Mouse (Mus musculus) neural tube, embryonic 13.5 days (tissue): ENCODE results near the gene Naa80. TPM values are rescaled to one million over a fixed set of nuclear protein-coding genes. Genes with fewer than 3 reads are reported as not detected.

Experiments
- ATAC-seq: fragments of 200-750 bp; cut with Nextera tagmentation; 2 replicates; pipeline ENCODE4 v1.8.0; 2017; ENCODE audit warnings: low read depth, mild to moderate bottlenecking, moderate TSS enrichment, moderate library complexity
- H3K27ac ChIP-seq: fragments of 300-500 bp; sonication (generic); replicated peaks from 2 replicates; pipeline ENCODE4 v1.5.1; 2015; ENCODE audit warnings: moderate library complexity, mild to moderate bottlenecking, inconsistent platforms
- H3K27me3 ChIP-seq: fragments of 300-500 bp; sonication (generic); 2 replicates; pipeline ENCODE4 v1.6.1; 2015; ENCODE audit warnings: mild to moderate bottlenecking, inconsistent platforms
- H3K36me3 ChIP-seq: fragments of 300-500 bp; sonication (generic); 2 replicates; pipeline ENCODE4 v1.6.1; 2015; ENCODE audit warnings: mild to moderate bottlenecking, inconsistent platforms
- H3K4me1 ChIP-seq: fragments of 300-500 bp; sonication (generic); replicated peaks from 2 replicates; pipeline ENCODE4 v1.6.1; 2015; ENCODE audit warnings: inconsistent platforms
- H3K4me2 ChIP-seq: fragments of 300-500 bp; sonication (generic); 2 replicates; pipeline ENCODE4 v1.6.1; 2015; ENCODE audit warnings: inconsistent platforms, mild to moderate bottlenecking, moderate library complexity
- H3K4me3 ChIP-seq: fragments of 300-500 bp; sonication (generic); 2 replicates; pipeline ENCODE4 v1.5.1; 2015; ENCODE audit warnings: mild to moderate bottlenecking, inconsistent platforms
- H3K9ac ChIP-seq: fragments of 300-500 bp; sonication (generic); 2 replicates; pipeline ENCODE4 v1.6.1; 2015; ENCODE audit warnings: moderate library complexity, mild to moderate bottlenecking, inconsistent platforms
- H3K9me3 ChIP-seq: fragments of 300-500 bp; sonication (generic); 2 replicates; pipeline ENCODE4 v1.6.1; 2016; ENCODE audit warnings: inconsistent platforms
- WGBS: fragments of 180-500 bp; shearing (Covaris S2); methylation state at CpG from one replicate; pipeline ENCODE4 v1.1.7; 2015; 5-methylcytosine and 5-hydroxymethylcytosine counted together
- polyA plus RNA-seq: library from polyadenylated mRNA; unstranded; fragments of >200 nt; fragmentation: Nextera tagmentation; extraction: Ambion mirVana; gene quantifications from 2 replicates; pipeline ENCODE4 v1.2.1, GENCODE M21; 2015

The Naa80 gene
- polyA plus RNA-seq, 1 experiment from 2014 or later = 19.0 TPM

GRCm38 (mm10) chr9:107543299-107543698 is 35.4 kb upstream of the Naa80 start:
- no peak overlapping the region for H3K27ac ChIP-seq
- H3K9ac ChIP-seq = no peak overlapping the region
- H3K27me3 ChIP-seq = peaks cover 7% of the 10 kb centered on the region; the same call in 1 of the 2 replicates
- H3K4me3 ChIP-seq = no peak overlapping the region
- peaks cover 40% of the 10 kb centered on the region for H3K36me3 ChIP-seq
- H3K4me2 ChIP-seq = peak overlapping the region; percentile 91; the same call in 1 of the 2 replicates
- ATAC-seq = no peak
- 90% methylated on average over 11 of the region's 11 CpGs for WGBS
- peaks cover 57% of the 10 kb centered on the region for H3K4me1 ChIP-seq
- no peaks in the 10 kb centered on the region for H3K9me3 ChIP-seq

- Histone ChIP-seq H3K9ac (no peak overlapping the region), H3K27me3 (peaks cover 17% of the 10 kb centered on the region), H3K4me1 (peaks cover 57% of the 10 kb centered on the region), H3K27ac (no peak overlapping the region), H3K4me3 (no peak overlapping the region), H3K36me3 (peaks cover 31% of the 10 kb centered on the region), H3K9me3 (no peaks in the 10 kb centered on the region), H3K4me2 (no peak overlapping the region)
- ATAC-seq = no peak
- 95% methylated on average over 17 of the region's 17 CpGs for WGBS
Observed at GRCm38 (mm10) chr9:107544196-107544700, 34.4 kb upstream of the Naa80 start.

GRCm38 (mm10) chr9:107544729-107545128 is 34.0 kb upstream of the Naa80 start:
- WGBS = 91% methylated on average over 12 of the region's 12 CpGs
- peaks cover 57% of the 10 kb centered on the region for H3K4me1 ChIP-seq
- H3K27me3 ChIP-seq = peaks cover 22% of the 10 kb centered on the region

GRCm38 (mm10) chr9:107545199-107545598 is 33.5 kb upstream of the Naa80 start:
- Histone ChIP-seq H3K27ac (no peak overlapping the region), H3K27me3 (peaks cover 26% of the 10 kb centered on the region), H3K9me3 (no peaks in the 10 kb centered on the region), H3K4me3 (no peak overlapping the region), H3K36me3 (peaks cover 21% of the 10 kb centered on the region), H3K4me2 (no peak overlapping the region), H3K4me1 (peaks cover 55% of the 10 kb centered on the region), H3K9ac (no peak overlapping the region)
- WGBS = 90% methylated on average over 10 of the region's 10 CpGs
- no peak for ATAC-seq

More at GRCm38 (mm10) chr9:107544729-107545128, 34.0 kb upstream of the Naa80 start:
- H3K9ac ChIP-seq = no peak overlapping the region
- no peak overlapping the region for H3K4me3 ChIP-seq
- H3K36me3 ChIP-seq = peaks cover 26% of the 10 kb centered on the region
- no peak overlapping the region for H3K4me2 ChIP-seq
- H3K27ac ChIP-seq = no peak overlapping the region
- H3K9me3 ChIP-seq = no peaks in the 10 kb centered on the region
- no peak for ATAC-seq

- no peak overlapping the region for H3K27ac ChIP-seq
- H3K4me1 ChIP-seq = peaks cover 52% of the 10 kb centered on the region
- H3K4me3 ChIP-seq = no peak overlapping the region
- 6% methylated on average over 3 of the region's 3 CpGs for WGBS
- ATAC-seq = no peak
- H3K9me3 ChIP-seq = no peaks in the 10 kb centered on the region
- H3K9ac ChIP-seq = no peak overlapping the region
- peaks cover 30% of the 10 kb centered on the region for H3K27me3 ChIP-seq
- peaks cover 20% of the 10 kb centered on the region for H3K36me3 ChIP-seq
- H3K4me2 ChIP-seq = no peak overlapping the region
Observed at GRCm38 (mm10) chr9:107545602-107546001, 33.1 kb upstream of the Naa80 start.

GRCm38 (mm10) chr9:107547026-107547425 is 31.7 kb upstream of the Naa80 start, which contains the start of gene Zmynd10:
TSS of gene Zmynd10 (plus strand) at chr9:107547298.
- ATAC-seq = peak; percentile 56; the same call in 1 of the 2 replicates
- Histone ChIP-seq H3K9me3 (no peaks in the 10 kb centered on the region), H3K9ac (peak within 1 kb of the TSS; percentile 53; the same call in 1 of the 2 replicates), H3K4me2 (peak within 1 kb of the TSS; percentile 52), H3K27me3 (peaks cover 44% of the 10 kb centered on the region), H3K27ac (peak within 1 kb of the TSS; percentile 69), H3K36me3 (peaks cover 20% of the 10 kb centered on the region), H3K4me1 (peaks cover 57% of the 10 kb centered on the region), H3K4me3 (peak within 1 kb of the TSS; percentile 19)
- 1% methylated on average over 20 of the region's 20 CpGs for WGBS

- H3K9me3 ChIP-seq = no peaks in the 10 kb centered on the region
- H3K36me3 ChIP-seq = peaks cover 20% of the 10 kb centered on the region
- H3K9ac ChIP-seq = no peak overlapping the region
- no peak overlapping the region for H3K4me2 ChIP-seq
- ATAC-seq = no peak
- H3K4me1 ChIP-seq = peaks cover 55% of the 10 kb centered on the region
- H3K4me3 ChIP-seq = no peak overlapping the region
- 77% methylated on average over 5 of the region's 5 CpGs for WGBS
- no peak overlapping the region for H3K27ac ChIP-seq
- H3K27me3 ChIP-seq = peaks cover 54% of the 10 kb centered on the region
Observed at GRCm38 (mm10) chr9:107547957-107548356, 30.7 kb upstream of the Naa80 start.

GRCm38 (mm10) chr9:107548820-107549219 is 29.9 kb upstream of the Naa80 start:
- no peak overlapping the region for H3K4me3 ChIP-seq
- no peak for ATAC-seq
- no peaks in the 10 kb centered on the region for H3K9me3 ChIP-seq
- peaks cover 56% of the 10 kb centered on the region for H3K27me3 ChIP-seq
- H3K36me3 ChIP-seq = peaks cover 15% of the 10 kb centered on the region
- peaks cover 58% of the 10 kb centered on the region for H3K4me1 ChIP-seq
- WGBS = 89% methylated on average over 10 of the region's 10 CpGs
- H3K4me2 ChIP-seq = no peak overlapping the region
- H3K9ac ChIP-seq = no peak overlapping the region
- H3K27ac ChIP-seq = no peak overlapping the region

- ATAC-seq = no peak
- Histone ChIP-seq H3K27me3 (peaks cover 56% of the 10 kb centered on the region), H3K4me2 (no peak overlapping the region), H3K4me3 (no peak overlapping the region), H3K36me3 (peaks cover 9% of the 10 kb centered on the region), H3K9me3 (no peaks in the 10 kb centered on the region), H3K27ac (no peak overlapping the region), H3K4me1 (peaks cover 59% of the 10 kb centered on the region), H3K9ac (no peak overlapping the region)
- 84% methylated on average over 20 of the region's 20 CpGs for WGBS
Observed at GRCm38 (mm10) chr9:107549297-107550074, 29.2 kb upstream of the Naa80 start.

GRCm38 (mm10) chr9:107550491-107551116 is 28.1 kb upstream of the Naa80 start:
- H3K27me3 ChIP-seq = peaks cover 56% of the 10 kb centered on the region
- H3K9me3 ChIP-seq = no peaks in the 10 kb centered on the region
- no peak for ATAC-seq
- H3K4me2 ChIP-seq = peak overlapping the region; percentile 97
- peaks cover 61% of the 10 kb centered on the region for H3K4me1 ChIP-seq
- H3K36me3 ChIP-seq = no peaks in the 10 kb centered on the region
- H3K9ac ChIP-seq = no peak overlapping the region
- H3K4me3 ChIP-seq = peak overlapping the region; percentile 36
- no peak overlapping the region for H3K27ac ChIP-seq
- WGBS = 26% methylated on average over 23 of the region's 23 CpGs

- peaks cover 56% of the 10 kb centered on the region for H3K27me3 ChIP-seq
- H3K9me3 ChIP-seq = no peaks in the 10 kb centered on the region
- WGBS = 1% methylated on average over 63 of the region's 63 CpGs
- H3K4me2 ChIP-seq = peak within 1 kb of the TSS; percentile 97
- 0 out of 2 replicates have a peak within 1 kb of the TSS, but pooled peaks have one; percentile 28 for H3K27ac ChIP-seq
- no peaks in the 10 kb centered on the region for H3K36me3 ChIP-seq
- H3K4me1 ChIP-seq = peaks cover 61% of the 10 kb centered on the region
- peak within 1 kb of the TSS; percentile 68 for H3K9ac ChIP-seq
- no peak for ATAC-seq
- H3K4me3 ChIP-seq = peak within 1 kb of the TSS; percentile 36
Observed at GRCm38 (mm10) chr9:107551117-107551889, 27.4 kb upstream of the Naa80 start, which contains the start of gene Rassf1. TSS of gene Rassf1 (plus strand) at chr9:107551555.
